Mouse (Mus musculus) brain, embryonic 14.5 days (tissue): ENCODE measurements around the gene Zbtb32.

Source experiments
- CTCF ChIP-seq: fragments of 200-500 bp; IDR thresholded peaks from 2 replicates; pipeline ENCODE4 v1.5.1; 2012; ENCODE audit warnings: inconsistent platforms, mild to moderate bottlenecking, moderate library complexity, borderline replicate concordance; ENCODE audit not compliant: insufficient read depth, insufficient read length; ENCODE audit errors: extremely low read depth
- POLR2A ChIP-seq: fragments of 200-500 bp; IDR thresholded peaks from 2 replicates; pipeline ENCODE4 v1.6.1; 2012; ENCODE audit warnings: mild to moderate bottlenecking, inconsistent platforms, borderline replicate concordance; ENCODE audit not compliant: poor library complexity, insufficient read depth, insufficient read length, severe bottlenecking; ENCODE audit errors: extremely low read depth

GRCm38 (mm10) chr7:30599933-30600353, 1.2 kb upstream of the Zbtb32 start:
- TF ChIP-seq POLR2A = no peak
- TF ChIP-seq CTCF = no peak
